Mouse (Mus musculus) stomach, embryonic 16.5 days (tissue): ENCODE results near the gene Rap1gds1. TPM values are rescaled to one million over a fixed set of nuclear protein-coding genes. Genes with fewer than 3 reads are reported as not detected.

Experiments used
- ATAC-seq: fragments of 200-750 bp; cut with Nextera tagmentation; 2 replicates; pipeline ENCODE4 v1.8.0; 2017; ENCODE audit warnings: moderate number of reproducible peaks, moderate TSS enrichment; ENCODE audit not compliant: insufficient read depth, low FRiP score
- H3K27ac ChIP-seq: fragments of 300-500 bp; sonication (generic); 2 replicates; pipeline ENCODE4 v1.5.1; 2014; ENCODE audit warnings: low read length
- H3K27me3 ChIP-seq: fragments of 300-500 bp; sonication (generic); 2 replicates; pipeline ENCODE4 v1.6.1; 2014; ENCODE audit warnings: low read length, control low read depth, mixed read lengths; ENCODE audit not compliant: control insufficient read depth, insufficient read depth
- H3K36me3 ChIP-seq: fragments of 300-500 bp; sonication (generic); 2 replicates; pipeline ENCODE4 v1.6.1; 2014; ENCODE audit warnings: low read length; ENCODE audit not compliant: control insufficient read depth, insufficient read depth
- H3K4me1 ChIP-seq: fragments of 300-500 bp; sonication (generic); 2 replicates; pipeline ENCODE4 v1.6.1; 2014; ENCODE audit warnings: low read length, control low read depth, mixed read lengths; ENCODE audit not compliant: control insufficient read depth, insufficient read depth
- H3K4me2 ChIP-seq: fragments of 300-500 bp; sonication (generic); 2 replicates; pipeline ENCODE4 v1.6.1; 2014; ENCODE audit warnings: low read depth, low read length, mixed read lengths
- H3K4me3 ChIP-seq: fragments of 300-500 bp; sonication (generic); replicated peaks from 2 replicates; pipeline ENCODE4 v1.5.1; 2014; ENCODE audit warnings: mild to moderate bottlenecking, low read length
- H3K9ac ChIP-seq: fragments of 300-500 bp; sonication (generic); 2 replicates; pipeline ENCODE4 v1.6.1; 2014; ENCODE audit warnings: low read length
- H3K9me3 ChIP-seq: fragments of 300-500 bp; sonication (generic); replicated peaks from 2 replicates; pipeline ENCODE4 v1.6.1; 2016; ENCODE audit warnings: low read length, control low read depth; ENCODE audit not compliant: control insufficient read depth
- WGBS: fragments of 180-500 bp; shearing (Covaris S2); extraction: QIAGEN DNeasy Blood & Tissue Kit; methylation state at CpG from one replicate; pipeline ENCODE4 v1.1.7; 2014; 5-methylcytosine and 5-hydroxymethylcytosine counted together
- polyA plus RNA-seq: library from polyadenylated mRNA; unstranded; fragments of >200 nt; fragmentation: Nextera tagmentation; extraction: Ambion mirVana; gene quantifications from 2 replicates; pipeline ENCODE4 v1.2.1, GENCODE M21; 2015

Rap1gds1 gene
- polyA plus RNA-seq, 1 experiment from 2014 or later: 51.0 TPM

DNA sequence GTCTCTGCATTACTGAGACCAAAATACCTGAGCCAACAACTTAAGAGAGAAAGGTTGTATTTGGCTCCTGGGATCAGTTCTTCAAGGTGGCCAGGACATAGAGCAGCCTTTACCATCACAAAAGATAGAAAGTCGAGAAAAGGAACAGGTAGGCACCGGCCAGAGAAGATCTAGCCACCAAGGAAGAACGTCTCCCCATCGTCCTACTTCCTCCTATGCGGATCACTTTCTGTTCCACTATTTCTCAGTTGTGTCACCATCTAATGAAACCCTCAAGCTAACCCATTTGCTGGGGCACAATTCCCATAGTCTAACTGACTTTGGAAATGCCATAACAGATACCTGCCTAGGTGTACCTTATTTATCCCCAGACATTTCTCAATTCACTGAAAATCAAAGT is 24.3 kb upstream of the Rap1gds1 start:
- Histone ChIP-seq H3K27me3 (no peaks in the 10 kb centered on the region), H3K4me2 (no peak overlapping the region), H3K4me1 (no peaks in the 10 kb centered on the region), H3K9ac (no peak overlapping the region), H3K27ac (no peak overlapping the region), H3K4me3 (no peak overlapping the region), H3K36me3 (no peaks in the 10 kb centered on the region), H3K9me3 (no peaks in the 10 kb centered on the region)
- ATAC-seq: no peak
- 88% methylated on average over 5 of the region's 5 CpGs for WGBS

GRCm38 (mm10) chr3:139095894-139096293 is 20.9 kb upstream of the Rap1gds1 start:
- no peak overlapping the region for H3K9ac ChIP-seq
- no peaks in the 10 kb centered on the region for H3K27me3 ChIP-seq
- no peak overlapping the region for H3K4me3 ChIP-seq
- H3K4me1 ChIP-seq: no peaks in the 10 kb centered on the region
- H3K4me2 ChIP-seq: no peak overlapping the region
- no peak for ATAC-seq
- H3K9me3 ChIP-seq: no peaks in the 10 kb centered on the region; the same call in 1 of the 2 replicates
- 89% methylated on average over 7 of the region's 7 CpGs for WGBS
- H3K36me3 ChIP-seq: no peaks in the 10 kb centered on the region
- H3K27ac ChIP-seq: no peak overlapping the region

DNA sequence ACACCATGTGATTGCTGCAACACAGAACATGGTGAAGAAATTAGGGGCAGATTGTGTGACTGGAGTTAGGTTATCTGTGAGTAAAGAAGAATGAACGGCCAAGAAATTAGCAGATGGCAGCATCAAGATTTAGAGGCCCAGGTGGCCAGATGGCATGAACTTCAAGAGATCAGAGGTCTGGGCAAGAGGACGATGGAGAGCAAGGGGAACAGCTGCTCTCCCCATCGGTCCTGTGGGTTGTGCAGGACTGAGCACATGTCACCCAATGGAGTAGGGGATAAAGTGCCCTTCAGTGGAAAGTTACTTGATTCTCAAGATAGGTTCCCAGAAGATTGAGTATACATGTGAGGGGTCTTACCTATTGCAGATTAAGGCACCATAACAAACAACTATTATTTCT is 13.5 kb upstream of the Rap1gds1 start:
- WGBS: 87% methylated on average over 3 of the region's 3 CpGs
- H3K27ac ChIP-seq: no peak overlapping the region
- no peak for ATAC-seq

GRCm38 (mm10) chr3:139083778-139084539 is 9.0 kb upstream of the Rap1gds1 start:
- Histone ChIP-seq H3K4me3 (no peak overlapping the region), H3K9ac (no peak overlapping the region), H3K27me3 (no peaks in the 10 kb centered on the region), H3K9me3 (peaks cover 5% of the 10 kb centered on the region; the same call in 1 of the 2 replicates), H3K36me3 (no peaks in the 10 kb centered on the region), H3K4me2 (no peak overlapping the region), H3K27ac (no peak overlapping the region), H3K4me1 (no peaks in the 10 kb centered on the region)
- ATAC-seq: no peak
- 55% methylated on average over 5 of the region's 5 CpGs for whole genome bisulfite sequencing

More for the DNA sequence above, 13.5 kb upstream of the Rap1gds1 start:
- H3K4me3 ChIP-seq: no peak overlapping the region
- H3K4me1 ChIP-seq: no peaks in the 10 kb centered on the region
- no peaks in the 10 kb centered on the region for H3K36me3 ChIP-seq
- H3K4me2 ChIP-seq: no peak overlapping the region
- no peak overlapping the region for H3K9ac ChIP-seq
- H3K27me3 ChIP-seq: no peaks in the 10 kb centered on the region
- peaks cover 5% of the 10 kb centered on the region; the same call in 1 of the 2 replicates for H3K9me3 ChIP-seq

GRCm38 (mm10) chr3:139079831-139080230 is 4.8 kb upstream of the Rap1gds1 start:
- Histone ChIP-seq H3K36me3 (no peaks in the 10 kb centered on the region), H3K9ac (no peak overlapping the region), H3K27me3 (no peaks in the 10 kb centered on the region), H3K4me1 (no peaks in the 10 kb centered on the region), H3K4me3 (no peak overlapping the region), H3K9me3 (no peaks in the 10 kb centered on the region), H3K4me2 (no peak overlapping the region), H3K27ac (no peak overlapping the region)
- no peak for ATAC-seq
- WGBS: 80% methylated on average over 6 of the region's 6 CpGs

GRCm38 (mm10) chr3:139078010-139078409 is 3.0 kb upstream of the Rap1gds1 start:
- Histone ChIP-seq H3K4me3 (no peak overlapping the region), H3K27ac (no peak overlapping the region), H3K4me2 (no peak overlapping the region), H3K4me1 (peaks cover 4% of the 10 kb centered on the region; the same call in 1 of the 2 replicates), H3K9ac (no peak overlapping the region), H3K36me3 (no peaks in the 10 kb centered on the region), H3K9me3 (no peaks in the 10 kb centered on the region), H3K27me3 (no peaks in the 10 kb centered on the region)
- ATAC-seq: no peak
- WGBS: 87% methylated on average over 3 of the region's 3 CpGs

- Histone ChIP-seq H3K9me3 (no peaks in the 10 kb centered on the region), H3K27me3 (no peaks in the 10 kb centered on the region), H3K9ac (peak overlapping the region; percentile 73), H3K27ac (no peak overlapping the region), H3K36me3 (no peaks in the 10 kb centered on the region), H3K4me2 (peak overlapping the region; percentile 71), H3K4me1 (peaks cover 7% of the 10 kb centered on the region), H3K4me3 (peak overlapping the region; percentile 91)
- ATAC-seq: no peak
- 7% methylated on average over 7 of the region's 7 CpGs for WGBS
Measured at GRCm38 (mm10) chr3:139076059-139076455, 1.1 kb upstream of the Rap1gds1 start.

- Histone ChIP-seq H3K4me3 (peak overlapping the region; percentile 91), H3K4me2 (peak overlapping the region; percentile 71), H3K36me3 (no peaks in the 10 kb centered on the region), H3K27me3 (no peaks in the 10 kb centered on the region), H3K9ac (peak overlapping the region; percentile 73), H3K27ac (peak overlapping the region; percentile 73), H3K9me3 (no peaks in the 10 kb centered on the region), H3K4me1 (peaks cover 7% of the 10 kb centered on the region)
- under 1% methylated on average over 65 of the region's 72 CpGs for WGBS
- ATAC-seq: peak; percentile 98
Measured at GRCm38 (mm10) chr3:139075333-139076058, 495 bp upstream of the Rap1gds1 start.

GRCm38 (mm10) chr3:139073801-139074483 is 1.1 kb downstream of the Rap1gds1 start:
- Histone ChIP-seq H3K27me3 (no peaks in the 10 kb centered on the region), H3K27ac (peak overlapping the region; percentile 99), H3K36me3 (no peaks in the 10 kb centered on the region), H3K4me1 (peaks cover 7% of the 10 kb centered on the region), H3K9me3 (no peaks in the 10 kb centered on the region), H3K4me3 (peak overlapping the region; percentile 91), H3K4me2 (peak overlapping the region; percentile 81), H3K9ac (peak overlapping the region; percentile 98)
- ATAC-seq: no peak
- WGBS: 2% methylated on average over 12 of the region's 12 CpGs
